Mouse (Mus musculus): ENCODE measurements around the gene Ltbp3. TPM values are rescaled to one million over a fixed set of nuclear protein-coding genes. Genes with fewer than 3 reads are reported as not detected.

The Ltbp3 gene
- polyA plus RNA-seq, 1 experiment from 2014 or later: 16.6 TPM

GRCm38 (mm10) chr19:5806809-5807205 lies 66.1 kb downstream of the Ltbp3 start:
- ATAC-seq (ENCODE audit: low FRiP score): no peak
- WGBS: 18% methylated on average over 6 of the region's 6 CpGs
- 0 out of 2 replicates have a peak overlapping the region, but pooled peaks have one; percentile 33 for H3K9ac ChIP-seq
- H3K36me3 ChIP-seq: no peaks in the 10 kb centered on the region
- H3K4me3 ChIP-seq: no peak overlapping the region
- peaks cover 66% of the 10 kb centered on the region for H3K4me1 ChIP-seq
- H3K4me2 ChIP-seq (replicated peaks): 0 out of 2 replicates have a peak overlapping the region, but pooled peaks have one; percentile 1
- no peaks in the 10 kb centered on the region for H3K9me3 ChIP-seq (replicated peaks)
- H3K27me3 ChIP-seq: no peaks in the 10 kb centered on the region
- peak overlapping the region; percentile 77 for H3K27ac ChIP-seq

DNA sequence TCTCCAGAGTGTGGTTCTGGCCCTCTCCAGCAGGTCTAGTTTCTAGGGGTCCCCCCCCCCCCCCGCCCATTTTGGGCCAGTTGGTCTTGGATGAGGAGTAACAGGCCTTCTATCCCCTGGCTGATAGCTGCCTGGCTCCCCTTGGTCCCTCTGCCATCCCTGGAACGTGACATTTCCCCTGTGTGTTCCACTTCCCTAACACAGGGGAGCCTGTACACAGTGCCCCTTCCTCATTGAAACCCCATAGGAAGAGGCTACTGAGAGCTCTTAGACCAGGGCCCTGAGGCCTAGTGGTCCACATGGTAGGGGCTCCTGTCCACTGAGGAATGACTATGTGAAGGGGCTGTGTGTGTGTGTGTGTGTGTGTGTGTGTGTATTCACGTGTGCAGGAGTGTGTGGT lies 67.0 kb downstream of the Ltbp3 start:
- H3K9me3 ChIP-seq (replicated peaks): no peaks in the 10 kb centered on the region
- no peak overlapping the region for H3K4me3 ChIP-seq
- no peak for ATAC-seq (ENCODE audit: low FRiP score)
- H3K36me3 ChIP-seq: no peaks in the 10 kb centered on the region
- 73% methylated on average over 3 of the region's 3 CpGs for WGBS
- no peak overlapping the region for H3K27ac ChIP-seq
- no peak overlapping the region for H3K4me2 ChIP-seq (replicated peaks)
- H3K9ac ChIP-seq: 0 out of 2 replicates have a peak overlapping the region, but pooled peaks have one; percentile 15
- H3K27me3 ChIP-seq: no peaks in the 10 kb centered on the region
- H3K4me1 ChIP-seq: peaks cover 75% of the 10 kb centered on the region

Other genes with a start within 250 kb of the Ltbp3 start
- gene 1700020D05Rik, start 237.1 kb upstream of the Ltbp3 start, polyA plus RNA-seq (2016; fragmentation: Nextera tagmentation; extraction: Ambion mirVana): 0.23 and 0.56 TPM in 2 replicates
- gene Snx32, start 230.4 kb upstream of the Ltbp3 start, polyA plus RNA-seq (2016; fragmentation: Nextera tagmentation; extraction: Ambion mirVana): 38.3 and 42.2 TPM in 2 replicates
- gene Ovol1, start 180.3 kb upstream of the Ltbp3 start, polyA plus RNA-seq (2016; fragmentation: Nextera tagmentation; extraction: Ambion mirVana): 0.18 and 0.19 TPM in 2 replicates
- gene Ap5b1, start 172.9 kb upstream of the Ltbp3 start, polyA plus RNA-seq (2016; fragmentation: Nextera tagmentation; extraction: Ambion mirVana): 2.6 and 3.2 TPM in 2 replicates
- gene Rnaseh2c, start 139.0 kb upstream of the Ltbp3 start, polyA plus RNA-seq (2016; fragmentation: Nextera tagmentation; extraction: Ambion mirVana): 114 and 126 TPM in 2 replicates
- 73.2 and 76.5 TPM in 2 replicates for gene Kat5, start 130.7 kb upstream of the Ltbp3 start, polyA plus RNA-seq (2016; fragmentation: Nextera tagmentation; extraction: Ambion mirVana)
- 38.4 and 41.5 TPM in 2 replicates for gene Rela, start 103.4 kb upstream of the Ltbp3 start, polyA plus RNA-seq (2016; fragmentation: Nextera tagmentation; extraction: Ambion mirVana)
- gene Sipa1, start 77.2 kb upstream of the Ltbp3 start, polyA plus RNA-seq (2016; fragmentation: Nextera tagmentation; extraction: Ambion mirVana): 22.4 and 25.4 TPM in 2 replicates
- 21.5 and 23.3 TPM in 2 replicates for gene Map3k11, start 52.2 kb upstream of the Ltbp3 start, polyA plus RNA-seq (2016; fragmentation: Nextera tagmentation; extraction: Ambion mirVana)
- gene Pcnx3, start 52.0 kb upstream of the Ltbp3 start, polyA plus RNA-seq (2016; fragmentation: Nextera tagmentation; extraction: Ambion mirVana): 34.6 and 35.0 TPM in 2 replicates
- not detected in 2 replicates for gene Kcnk7, start 36.5 kb upstream of the Ltbp3 start, polyA plus RNA-seq (2016; fragmentation: Nextera tagmentation; extraction: Ambion mirVana)
- 10.8 and 12.1 TPM in 2 replicates for gene Ehbp1l1, start 14.6 kb upstream of the Ltbp3 start, polyA plus RNA-seq (2016; fragmentation: Nextera tagmentation; extraction: Ambion mirVana)
- gene Fam89b, start 11.3 kb upstream of the Ltbp3 start, polyA plus RNA-seq (2016; fragmentation: Nextera tagmentation; extraction: Ambion mirVana): 174 and 177 TPM in 2 replicates
- 71.8 and 73.7 TPM in 2 replicates for gene Scyl1, start 30.5 kb downstream of the Ltbp3 start, polyA plus RNA-seq (2016; fragmentation: Nextera tagmentation; extraction: Ambion mirVana)
- gene Frmd8, start 134.4 kb downstream of the Ltbp3 start, polyA plus RNA-seq (2016; fragmentation: Nextera tagmentation; extraction: Ambion mirVana): 28.7 and 29.9 TPM in 2 replicates
- gene Slc25a45, start 136.9 kb downstream of the Ltbp3 start, polyA plus RNA-seq (2016; fragmentation: Nextera tagmentation; extraction: Ambion mirVana): 2.0 and 2.2 TPM in 2 replicates
- gene Tigd3, start 153.2 kb downstream of the Ltbp3 start, polyA plus RNA-seq (2016; fragmentation: Nextera tagmentation; extraction: Ambion mirVana): 11.0 and 11.3 TPM in 2 replicates
- 161 and 177 TPM in 2 replicates for gene Dpf2, start 172.1 kb downstream of the Ltbp3 start, polyA plus RNA-seq (2016; fragmentation: Nextera tagmentation; extraction: Ambion mirVana)
- gene Cdc42ep2, start 183.9 kb downstream of the Ltbp3 start, polyA plus RNA-seq (2016; fragmentation: Nextera tagmentation; extraction: Ambion mirVana): 5.1 and 6.1 TPM in 2 replicates
- gene Pola2, start 223.3 kb downstream of the Ltbp3 start, polyA plus RNA-seq (2016; fragmentation: Nextera tagmentation; extraction: Ambion mirVana): 47.4 and 49.2 TPM in 2 replicates
- gene Slc22a20, start 245.2 kb downstream of the Ltbp3 start, polyA plus RNA-seq (2016; fragmentation: Nextera tagmentation; extraction: Ambion mirVana): not detected in 2 replicates

Data from hindbrain, embryonic 12.5 days (tissue).